Mouse (Mus musculus) heart, adult 2 months (tissue): ENCODE data around the gene Mnt.

ENCODE experiments used
- CTCF ChIP-seq: fragments of 200-600 bp; IDR thresholded peaks from 2 replicates; pipeline ENCODE4 v1.8.1; 2022; ENCODE audit warnings: antibody characterized with exemption, mild to moderate bottlenecking, moderate library complexity
- EP300 ChIP-seq: fragments of 200-500 bp; IDR thresholded peaks from 2 replicates; pipeline ENCODE4 v1.6.1; 2011; ENCODE audit warnings: low read depth, low read length, control low read depth; ENCODE audit not compliant: insufficient read depth
- POLR2A ChIP-seq: fragments of 200-500 bp; IDR thresholded peaks from 2 replicates; pipeline ENCODE4 v1.6.1; 2011; ENCODE audit warnings: mild to moderate bottlenecking, low read depth, low read length, control low read depth; ENCODE audit not compliant: insufficient read depth

DNA sequence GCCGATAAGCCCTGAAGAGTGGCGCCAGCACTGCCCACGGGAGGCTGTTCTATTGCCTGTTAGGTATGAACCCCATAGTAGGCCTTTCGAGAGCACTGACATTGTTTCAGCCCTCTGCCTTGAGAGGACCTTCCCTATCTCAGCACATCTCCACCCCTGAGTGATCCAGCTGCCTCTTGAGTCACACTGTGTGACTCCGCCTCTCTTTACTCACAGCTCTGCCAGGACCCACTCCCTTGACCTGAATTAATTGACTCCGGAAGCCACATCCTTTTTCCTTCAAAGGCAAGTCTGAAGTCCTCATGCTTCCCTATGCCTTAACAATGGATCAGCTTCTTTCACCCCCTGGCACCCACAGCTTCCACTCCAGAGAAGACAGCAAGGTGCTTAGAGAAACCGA lies 4.6 kb upstream of the Mnt start:
- TF ChIP-seq POLR2A = no peak
- TF ChIP-seq CTCF = no peak
- TF ChIP-seq EP300 = no peak
